Mouse (Mus musculus) embryonic fibroblast, embryonic 13.5 days (primary cell): Measurements from ENCODE around the gene Maea.

ENCODE experiments used
- CTCF ChIP-seq: IDR thresholded peaks from 2 replicates; pipeline ENCODE4 v1.5.1; 2011; ENCODE audit warnings: mild to moderate bottlenecking, control low read depth, low read length, moderate library complexity, borderline replicate concordance; ENCODE audit not compliant: insufficient read depth
- POLR2A ChIP-seq: IDR thresholded peaks from 2 replicates; pipeline ENCODE4 v1.6.1; 2011; ENCODE audit warnings: low read depth, mild to moderate bottlenecking, control low read depth, low read length, moderate library complexity

GRCm38 (mm10) chr5:33371668-33372067, 36.4 kb downstream of the Maea start:
- no peak for TF ChIP-seq CTCF
- TF ChIP-seq POLR2A, result no peak
